Mouse (Mus musculus) spleen, embryonic (tissue): ENCODE data around the gene Grip2.

Source experiments
- CTCF ChIA-PET: fragments of 350-600 bp; sonication (Branson Sonifier 250); formaldehyde crosslinking; loops from one replicate; lab custom pipeline; 2022; lab: Charles Lee

Grip2 gene

DNA sequence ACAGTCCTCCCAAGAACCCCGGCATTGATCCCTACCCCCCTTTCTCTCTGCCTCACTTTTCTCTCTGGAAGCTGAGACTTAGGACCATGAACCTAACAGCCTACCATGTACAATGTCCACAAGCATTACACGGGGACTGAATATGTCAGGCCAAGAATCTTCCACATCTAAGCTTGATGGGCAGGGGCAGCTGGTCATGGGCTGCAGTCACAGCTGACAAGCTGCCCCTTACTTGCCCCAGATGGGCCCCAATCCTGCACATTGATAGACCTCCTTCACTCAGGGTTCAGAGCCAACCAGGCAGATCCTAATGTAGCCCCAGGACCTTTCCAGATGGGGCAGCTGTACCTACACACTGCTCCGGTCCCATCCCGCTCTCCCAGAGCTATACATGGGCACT, 30.3 kb downstream of the Grip2 start:
- CTCF ChIA-PET, result no interaction called here

DNA sequence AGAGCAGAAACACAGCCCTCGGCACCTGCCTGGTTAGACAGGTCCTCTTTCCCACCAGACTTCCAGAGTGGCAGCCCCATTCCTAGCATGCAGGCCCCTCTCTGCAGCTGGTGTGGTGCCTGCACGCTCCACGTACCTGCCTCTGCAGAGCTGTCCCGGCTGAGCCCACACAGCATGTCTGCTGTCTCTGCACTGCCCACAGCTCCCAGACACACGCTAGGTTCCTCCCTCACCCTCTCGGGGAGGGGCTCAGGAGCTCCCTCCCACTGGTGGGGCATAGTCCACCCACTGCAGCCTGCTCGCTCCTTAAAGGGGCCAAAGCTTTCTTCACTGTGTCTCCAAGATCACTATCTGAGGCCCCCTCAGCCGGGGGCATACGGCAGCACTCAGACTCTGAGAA, 31.0 kb downstream of the Grip2 start:
- CTCF ChIA-PET, result no interaction called here

DNA sequence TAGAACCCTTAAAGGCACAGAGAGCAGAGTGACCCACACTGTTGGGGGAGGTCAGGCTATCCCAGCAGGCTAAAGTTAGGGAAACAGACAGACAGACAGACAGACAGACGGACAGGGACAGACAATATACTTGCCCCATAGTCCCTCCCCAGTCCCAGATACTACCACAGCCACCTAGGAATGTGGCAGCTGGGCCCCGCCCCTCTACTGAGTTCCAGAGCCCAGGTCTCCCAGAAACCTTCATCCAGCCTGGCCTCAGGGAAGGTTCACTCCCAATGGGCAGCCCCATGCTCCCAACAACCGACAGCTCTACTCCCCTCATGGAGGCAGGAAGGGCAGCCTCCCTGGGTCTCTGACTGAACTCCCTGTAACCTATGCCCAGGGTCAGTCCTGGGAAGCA, 31.4 kb downstream of the Grip2 start:
- CTCF ChIA-PET, result no interaction called here

DNA sequence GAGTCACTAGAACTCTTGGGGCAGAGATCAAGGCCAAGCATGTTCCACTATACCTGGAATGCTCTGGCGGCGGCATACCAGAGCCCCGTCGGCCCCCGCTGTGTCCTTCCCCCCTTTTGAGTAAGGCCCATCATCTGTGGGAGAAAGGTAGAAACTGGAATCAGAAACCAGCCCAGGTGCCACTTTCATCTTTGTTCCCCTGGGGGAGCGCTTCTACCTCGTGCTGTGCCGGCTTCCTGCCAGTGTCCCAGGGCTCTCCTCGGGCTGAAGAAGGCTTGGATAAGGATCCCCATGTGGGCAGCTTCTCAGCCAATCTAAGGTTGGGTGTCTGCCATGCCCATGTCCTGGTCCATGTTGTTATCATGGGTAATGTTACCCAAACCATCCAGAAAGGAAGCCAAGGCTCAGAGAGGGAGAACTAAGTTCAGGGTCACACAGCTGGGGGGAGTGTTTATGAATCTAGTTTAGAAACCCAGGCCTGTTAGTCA, 38.7 kb downstream of the Grip2 start:
- CTCF ChIA-PET, result no interaction called here

DNA sequence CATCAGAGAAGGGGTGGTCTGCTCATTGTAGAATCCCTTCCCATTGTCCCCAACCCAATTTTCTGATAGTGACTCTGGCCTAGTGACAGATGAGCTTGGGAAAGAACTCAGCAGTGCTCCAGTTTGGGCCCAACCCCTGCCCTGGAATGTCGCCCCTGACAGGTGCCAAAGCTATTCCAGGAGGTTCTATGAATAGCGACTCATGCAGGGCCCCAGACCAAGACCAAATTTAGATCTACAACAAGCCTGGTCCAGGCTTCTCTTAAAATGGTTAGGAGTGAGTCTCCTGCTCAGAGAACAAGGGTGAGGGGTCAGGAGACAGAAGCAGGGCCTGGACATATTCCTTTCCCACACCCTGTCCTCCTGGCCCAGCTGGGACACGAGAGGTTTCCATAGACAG, 42.0 kb downstream of the Grip2 start:
- CTCF ChIA-PET, result no interaction called here

DNA sequence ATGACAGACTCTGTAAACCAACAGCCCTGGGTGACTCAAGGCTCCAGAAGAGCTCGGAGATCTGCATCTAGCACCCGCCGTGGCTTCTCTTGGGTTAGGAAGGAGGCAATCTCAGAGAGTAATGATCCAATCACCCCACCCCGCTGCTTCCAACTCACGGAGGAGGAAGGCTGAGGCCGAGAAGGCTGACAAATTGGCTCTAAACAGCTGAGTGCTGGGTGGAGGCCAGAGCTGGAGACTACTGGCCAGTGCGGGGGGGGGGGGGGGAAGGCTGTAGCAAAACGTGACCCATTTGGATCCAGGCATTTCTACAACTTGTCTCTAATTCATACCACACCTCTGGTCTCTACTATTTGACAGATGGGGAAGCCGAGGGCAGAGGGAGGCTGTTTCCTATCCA, 47.8 kb downstream of the Grip2 start:
- CTCF ChIA-PET, result interaction anchor here (0.6 kb wide), 1 partner anchor 67 kb away, joined by 3 read pairs; no protein-coding TSS in a partner anchor

DNA sequence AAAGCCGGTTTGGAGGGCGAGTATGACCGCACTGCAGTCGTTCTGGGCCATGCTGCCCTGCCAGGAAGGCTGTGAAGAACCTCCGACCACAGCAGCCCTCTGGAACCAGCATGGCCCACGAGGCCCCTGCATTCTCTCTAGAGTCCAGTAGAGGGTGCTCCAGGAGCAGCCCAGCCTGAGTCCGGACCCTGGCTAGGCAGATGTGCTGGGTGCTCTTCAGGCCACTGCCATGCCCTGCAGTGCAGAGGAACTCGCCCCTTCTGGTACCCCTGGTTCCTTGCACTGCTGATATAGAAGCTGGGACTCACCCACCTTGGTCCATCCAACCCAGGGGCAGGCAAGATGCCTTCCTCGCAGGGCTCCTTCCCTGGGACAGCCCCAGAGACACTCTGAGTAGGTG, 50.5 kb downstream of the Grip2 start:
- CTCF ChIA-PET, result interaction anchor here (0.7 kb wide), 1 partner anchor 28 kb away, joined by 3 read pairs; no protein-coding TSS in a partner anchor

DNA sequence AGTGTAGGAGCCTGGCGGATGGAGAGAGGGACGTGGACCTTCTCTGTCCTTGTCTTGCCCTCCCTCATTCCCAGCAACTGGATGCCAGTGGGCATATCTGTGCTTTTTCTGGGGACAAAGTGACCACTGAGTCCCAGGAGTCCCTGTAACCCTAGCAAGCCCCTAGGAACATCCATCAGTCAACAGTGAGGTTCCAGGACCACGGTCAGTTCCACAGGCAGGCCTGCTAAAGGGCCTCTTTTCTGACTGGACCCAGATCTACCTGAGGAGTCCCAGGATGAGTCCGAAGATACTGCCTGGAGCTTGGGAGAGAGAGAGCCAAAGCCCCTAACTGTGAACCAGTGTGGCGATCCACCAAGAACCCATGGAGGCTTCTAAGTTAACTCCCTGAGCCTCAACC, 53.1 kb downstream of the Grip2 start:
- CTCF ChIA-PET, result no interaction called here

DNA sequence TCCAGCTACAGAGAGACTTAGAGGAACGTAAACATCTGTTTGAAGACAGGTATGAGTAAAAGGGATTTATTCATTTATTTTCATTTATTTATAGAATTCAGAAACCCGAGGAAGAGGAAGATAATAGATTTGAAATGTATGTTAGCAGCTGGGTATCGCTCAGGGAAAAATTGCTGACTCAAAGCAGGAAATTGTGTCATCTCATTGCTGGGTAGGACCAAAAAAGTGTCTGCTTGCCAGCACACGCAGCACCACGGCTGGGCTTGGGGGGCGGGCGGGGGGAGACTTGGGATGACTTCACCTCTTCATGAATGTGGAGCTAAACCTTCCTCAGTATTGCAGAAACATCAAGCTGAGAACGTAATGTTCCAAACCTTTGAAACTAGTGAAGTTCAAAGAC, 59.5 kb downstream of the Grip2 start:
- CTCF ChIA-PET, result interaction anchor here (0.6 kb wide), 1 partner anchor 492 kb away, joined by 3 read pairs; no protein-coding TSS in a partner anchor

DNA sequence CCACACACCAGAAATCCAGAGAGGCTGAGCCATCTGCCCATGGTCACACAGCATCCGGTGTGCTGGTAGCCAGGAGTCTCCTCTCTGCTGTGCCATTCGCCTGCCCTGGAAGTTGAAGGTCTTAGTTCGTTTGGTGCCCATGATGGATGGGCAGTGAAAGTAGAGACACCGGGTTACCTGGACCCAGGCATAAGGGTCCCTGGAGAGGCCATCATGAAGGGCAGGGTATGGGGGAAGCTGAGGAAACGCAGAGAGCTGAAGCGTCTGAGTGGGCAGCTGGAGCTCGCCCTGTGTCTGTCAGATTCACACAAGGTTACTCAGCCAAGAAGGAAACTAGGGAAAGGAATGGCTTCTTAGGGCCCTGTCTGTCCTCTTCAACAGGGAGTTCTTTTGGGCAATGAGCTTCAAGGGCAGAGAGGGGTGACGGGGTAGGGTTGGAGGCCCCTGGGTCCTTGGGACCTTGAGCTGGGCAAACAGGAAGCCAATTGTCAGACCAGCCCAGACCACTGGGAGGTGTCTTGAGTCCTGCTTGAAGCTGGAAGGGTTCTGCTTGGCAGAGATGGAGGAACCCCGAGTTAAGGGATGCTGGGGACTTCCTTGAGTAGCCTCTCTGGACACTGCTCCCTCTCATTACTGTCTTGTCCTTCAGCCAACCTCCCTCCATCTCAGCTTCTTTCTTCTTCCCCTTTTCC, 64.9 kb downstream of the Grip2 start:
- CTCF ChIA-PET, result no interaction called here

DNA sequence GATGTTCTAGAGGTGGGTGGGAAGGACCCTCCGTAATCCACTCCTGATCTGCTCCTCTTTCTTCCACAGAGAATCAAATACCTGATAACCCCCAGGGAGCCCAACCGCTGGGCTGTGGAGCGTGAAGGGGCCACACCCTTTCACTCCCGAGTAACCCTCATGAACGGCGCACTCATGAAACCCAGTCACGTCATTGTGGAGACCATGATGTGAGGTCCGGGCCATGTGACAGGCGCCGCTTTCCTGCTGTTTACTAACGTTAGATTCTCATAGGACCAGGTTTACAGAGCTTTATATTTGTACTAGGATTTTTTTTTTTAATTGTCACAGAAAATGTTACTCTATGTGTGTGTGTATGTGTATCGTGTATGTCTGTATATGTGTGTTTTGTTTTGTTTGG, 72.2 kb downstream of the Grip2 start:
- CTCF ChIA-PET, result no interaction called here

DNA sequence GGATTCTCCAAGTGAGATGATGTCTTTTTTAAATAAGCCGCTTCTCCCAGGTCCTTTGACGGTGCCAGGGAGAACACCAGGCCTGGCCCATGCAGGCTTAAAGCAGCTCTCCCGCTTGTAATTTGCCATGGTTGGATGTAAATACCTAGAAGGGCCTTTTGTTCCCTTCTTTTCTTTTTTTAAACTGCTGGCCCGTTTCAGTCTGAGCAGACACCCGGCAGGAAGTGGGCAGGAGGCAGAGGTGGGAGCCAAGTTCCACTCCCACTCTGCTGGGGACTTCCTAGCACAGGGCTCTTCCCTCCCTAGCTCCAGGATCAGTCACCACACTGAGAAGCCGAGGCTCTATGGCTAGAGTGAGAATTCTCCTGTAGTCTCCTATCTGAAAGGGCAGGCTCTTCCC, 73.0 kb downstream of the Grip2 start:
- CTCF ChIA-PET, result no interaction called here

DNA sequence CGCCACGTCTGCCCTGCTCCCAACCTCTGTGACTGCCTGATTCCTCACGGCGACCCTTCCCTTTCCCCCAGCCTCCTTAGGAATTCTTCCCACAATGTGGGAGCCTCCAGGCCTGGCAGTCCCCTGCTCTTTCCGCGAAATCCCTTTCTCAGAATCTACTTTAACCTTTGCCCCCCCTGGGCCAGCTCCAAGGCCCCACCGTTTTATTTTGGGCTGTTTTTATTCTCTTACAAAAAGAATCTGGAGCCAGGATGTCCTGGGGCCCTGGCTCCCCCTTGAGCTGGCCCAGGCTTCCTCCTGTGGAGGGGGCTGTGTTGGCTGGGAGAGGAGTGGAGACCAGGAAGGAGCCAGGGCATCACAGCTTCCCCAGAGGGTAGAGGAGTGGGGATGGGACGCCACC, 74.2 kb downstream of the Grip2 start:
- CTCF ChIA-PET, result no interaction called here

DNA sequence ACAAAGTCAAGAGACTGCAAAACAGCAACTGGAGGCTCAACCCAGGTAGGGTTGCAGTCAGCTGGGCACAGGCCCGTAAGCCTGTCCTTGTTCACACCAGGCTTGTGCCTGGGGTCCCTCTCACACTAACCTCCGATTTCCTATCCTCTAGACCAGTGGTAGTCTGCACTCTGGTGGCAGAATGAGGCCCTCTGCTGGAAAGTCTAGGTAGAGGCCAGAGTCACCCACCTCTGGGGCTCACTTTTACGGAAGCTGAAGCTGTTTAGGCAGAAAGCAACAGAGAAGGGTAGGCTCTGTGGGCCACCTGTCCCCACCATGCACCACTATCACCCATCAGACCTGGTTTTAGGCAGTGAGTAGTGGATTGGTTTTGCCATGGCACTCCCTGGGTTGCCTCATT, 76.1 kb downstream of the Grip2 start:
- CTCF ChIA-PET, result no interaction called here

DNA sequence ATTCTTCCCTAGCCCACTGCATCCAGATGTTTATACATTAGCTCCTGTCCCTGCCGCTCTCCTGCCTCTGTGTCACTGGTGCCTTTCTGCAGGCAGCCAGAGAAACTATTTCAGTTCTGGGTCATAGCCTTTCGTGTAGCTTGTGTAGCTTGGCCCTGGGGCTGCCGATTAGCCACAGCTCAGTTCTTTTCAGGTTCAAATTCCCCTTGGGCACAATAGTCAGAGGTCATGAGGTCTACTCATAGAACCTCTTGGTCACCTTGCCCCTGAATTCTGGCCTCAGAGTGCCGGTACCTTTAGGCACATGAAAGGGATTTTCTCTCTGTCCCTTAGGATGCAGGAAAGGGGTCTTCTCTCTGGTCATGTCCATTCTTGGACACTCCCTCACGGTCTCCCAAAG, 80.3 kb downstream of the Grip2 start:
- CTCF ChIA-PET, result interaction anchor here (0.5 kb wide), 1 partner anchor 165 kb away, joined by 8 read pairs; no protein-coding TSS in a partner anchor

DNA sequence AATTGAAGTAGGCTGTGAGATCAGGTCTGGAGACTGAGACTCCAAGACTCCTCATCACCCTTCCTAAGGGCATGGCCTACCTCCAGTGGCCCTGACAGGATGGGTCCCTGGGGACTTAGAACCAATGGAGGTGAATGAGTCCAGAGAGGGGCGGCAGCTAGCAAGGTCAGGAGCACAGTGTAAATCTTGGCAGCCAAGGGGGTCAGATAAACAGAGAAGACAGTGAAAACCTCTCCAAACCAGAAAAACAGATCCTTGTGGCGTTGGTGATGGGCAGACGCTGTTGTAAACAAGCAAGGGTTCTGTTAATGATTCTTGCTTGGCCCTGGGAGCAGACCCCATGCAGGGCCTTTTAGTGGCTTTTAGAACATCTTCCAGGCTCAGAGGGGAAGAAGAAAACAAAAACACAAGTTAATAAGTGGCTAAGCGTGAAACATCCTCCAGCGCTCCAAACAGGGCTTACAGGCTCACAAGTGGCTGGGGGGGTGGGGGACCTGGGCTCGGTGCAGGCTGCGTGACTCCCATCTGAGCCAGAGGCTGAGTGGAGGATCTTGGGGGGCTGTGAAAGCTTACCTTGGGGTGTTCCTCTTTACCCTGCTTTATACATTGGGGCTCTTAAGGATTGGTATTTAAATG, 81.0 kb downstream of the Grip2 start:
- CTCF ChIA-PET, result interaction anchor here (0.5 kb wide), 1 partner anchor 164 kb away, joined by 8 read pairs; no protein-coding TSS in a partner anchor

DNA sequence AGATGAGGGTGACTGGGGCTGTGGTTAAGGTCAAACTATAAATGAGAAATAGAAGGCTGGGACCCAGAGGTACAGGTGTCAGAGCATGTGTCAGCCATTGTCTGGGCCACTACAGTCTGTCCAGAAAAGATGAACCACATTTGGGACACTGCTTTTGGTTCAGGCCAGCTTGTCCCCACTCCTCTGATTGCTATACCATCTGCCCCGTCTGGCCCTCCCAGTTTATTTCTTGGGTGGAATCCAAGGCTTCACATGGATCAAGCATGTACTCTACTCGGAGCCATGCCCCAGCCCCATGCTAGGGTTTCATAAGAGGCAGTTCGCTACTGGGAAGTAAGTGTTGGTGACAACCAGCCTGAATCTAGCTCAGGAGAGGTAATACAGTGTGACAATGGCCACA, 81.8 kb downstream of the Grip2 start:
- CTCF ChIA-PET, result no interaction called here

DNA sequence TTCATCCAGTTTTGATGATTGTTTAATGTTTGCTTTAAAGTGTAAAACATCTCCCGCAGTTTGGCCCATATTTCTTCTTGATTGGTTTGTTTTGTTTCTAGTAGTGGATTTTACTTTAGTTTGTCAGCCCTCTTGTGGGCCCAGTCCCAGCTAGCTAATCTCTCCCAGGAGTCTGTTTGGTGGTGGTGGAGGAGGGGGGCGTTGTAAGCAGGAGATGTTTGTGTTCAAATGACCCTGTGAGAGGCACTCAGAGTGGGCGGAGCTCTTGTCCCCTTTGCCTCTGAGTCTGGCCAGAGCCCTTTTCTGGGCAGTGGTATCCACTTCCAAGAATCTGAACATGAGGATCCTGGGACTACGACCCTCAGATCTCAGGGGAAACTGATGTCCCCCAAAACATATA, 83.2 kb downstream of the Grip2 start:
- CTCF ChIA-PET, result no interaction called here

DNA sequence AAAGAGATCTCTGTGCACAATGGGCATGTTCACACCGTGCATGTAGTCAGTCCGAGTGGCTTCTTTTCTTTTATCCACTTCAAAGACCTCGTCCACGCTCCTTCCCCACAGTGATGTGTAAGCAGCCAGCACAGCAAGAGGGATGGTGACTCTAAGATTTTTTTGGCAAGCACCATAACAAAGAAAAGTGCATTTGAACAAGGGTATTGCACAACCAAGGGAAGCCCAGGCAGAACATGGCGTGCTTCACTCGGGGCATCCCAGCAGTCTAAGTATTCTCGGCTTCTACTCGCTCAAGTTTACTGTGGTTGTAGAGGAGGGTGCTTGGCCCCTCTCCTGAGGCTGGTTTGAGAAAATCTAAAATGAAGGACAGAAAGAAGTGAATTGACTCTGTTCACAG, 84.1 kb downstream of the Grip2 start:
- CTCF ChIA-PET, result interaction anchor here (1.1 kb wide), 1 partner anchor 167 kb away, joined by 3 read pairs; no protein-coding TSS in a partner anchor

DNA sequence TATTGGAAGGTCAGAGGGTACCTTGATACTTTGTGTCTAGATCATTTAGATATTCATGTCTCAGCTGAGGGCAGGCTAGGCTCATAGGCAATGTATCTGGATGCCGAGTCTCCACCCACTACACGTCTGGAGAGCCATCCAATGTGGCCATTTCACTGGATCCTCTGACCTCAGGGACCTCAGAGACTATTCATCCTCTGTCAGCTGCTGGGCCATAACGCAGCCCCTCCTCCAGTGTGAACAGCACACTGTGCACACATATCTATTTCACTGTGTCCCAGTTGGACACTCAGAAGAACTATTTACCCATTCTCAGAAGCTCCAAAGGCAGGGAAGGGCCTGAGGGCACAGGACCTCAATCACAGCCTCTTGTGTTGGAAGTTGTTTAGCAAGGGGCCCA, 84.6 kb downstream of the Grip2 start:
- CTCF ChIA-PET, result interaction anchor here (1.1 kb wide), 1 partner anchor 167 kb away, joined by 3 read pairs; no protein-coding TSS in a partner anchor

DNA sequence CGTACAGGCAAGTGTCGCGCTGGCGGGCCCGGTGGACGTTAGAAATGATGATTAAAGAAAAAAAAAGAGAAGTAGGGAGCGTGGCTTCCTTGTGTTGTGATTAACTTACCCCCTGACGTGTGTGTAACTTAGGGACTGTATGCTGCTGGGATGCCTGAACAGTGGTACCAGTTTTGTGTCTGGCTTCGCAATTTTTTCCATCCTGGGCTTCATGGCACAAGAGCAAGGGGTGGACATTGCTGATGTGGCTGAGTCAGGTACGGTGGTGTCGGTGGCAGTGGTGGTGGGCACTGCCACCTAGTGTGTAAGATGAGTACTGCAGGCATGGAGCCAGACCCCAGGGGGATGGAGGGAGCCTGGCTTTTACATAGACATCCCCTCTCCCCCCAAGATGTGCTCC, 86.0 kb downstream of the Grip2 start:
- CTCF ChIA-PET, result interaction anchor here (1.1 kb wide), 1 partner anchor 166 kb away, joined by 4 read pairs; no protein-coding TSS in a partner anchor

DNA sequence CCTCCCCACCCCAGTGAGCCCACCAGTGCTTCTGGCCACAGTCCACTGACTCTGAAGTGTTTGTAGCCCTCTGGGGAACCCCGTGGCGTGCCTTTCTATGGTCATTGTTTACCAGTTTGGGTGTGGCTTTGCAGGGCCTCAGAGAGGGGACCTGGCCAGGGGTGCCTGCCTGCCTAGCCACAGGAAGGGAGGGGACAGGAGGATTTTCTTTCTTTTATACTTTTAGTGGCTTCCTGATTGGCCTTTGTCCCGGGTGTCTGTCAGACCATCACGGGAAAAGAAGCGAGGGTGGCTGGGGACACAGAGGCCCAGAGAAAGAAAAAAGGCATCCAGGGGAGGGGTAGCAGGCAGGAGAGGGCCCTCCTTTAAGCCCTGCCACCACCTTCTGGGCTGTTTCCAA, 89.0 kb downstream of the Grip2 start:
- CTCF ChIA-PET, result no interaction called here

DNA sequence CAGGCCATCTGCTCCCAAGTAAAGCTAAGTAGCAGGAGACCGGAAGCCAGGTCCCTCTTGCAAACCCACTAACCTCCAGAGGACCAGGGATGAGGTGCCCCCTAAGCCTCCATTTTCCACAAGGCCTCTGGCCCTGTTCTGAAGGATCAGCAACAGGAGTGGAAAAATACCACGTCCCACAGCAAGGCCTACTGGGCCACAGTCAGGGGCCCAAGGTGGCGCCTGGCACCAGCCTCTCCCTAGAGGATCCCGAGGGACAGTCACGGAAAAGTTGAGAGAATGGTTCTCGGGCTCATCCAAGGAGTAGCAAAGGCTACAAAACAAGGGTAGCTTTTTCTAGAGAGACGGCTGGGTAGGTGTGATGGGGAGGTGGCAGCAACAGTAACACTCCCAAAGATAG, 89.6 kb downstream of the Grip2 start:
- CTCF ChIA-PET, result no interaction called here
